Mouse (Mus musculus) heart, postnatal 25 days (tissue): ENCODE measurements around the gene Gm3285. TPM values are rescaled to one million over a fixed set of nuclear protein-coding genes. Genes with fewer than 3 reads are reported as not detected.

Source experiments
- DNase-seq: peaks from one replicate; pipeline ENCODE4 v3.0.0; 2022; ENCODE audit warnings: low spot score
- intact Hi-C: fragments of 180-260 bp; cut with DNase I; formaldehyde crosslinking; loops from one replicate; pipeline ENCODE4 v1.15.1; 2025
- total RNA-seq, 2 experiments: library from RNA; stranded (reverse); gene quantifications; 2 replicates each; pipeline ENCODE4 v1.2.3; 2021

Gene Gm3285
- total RNA-seq, 2 experiments from 2014 or later, result not detected

- intact Hi-C loops, result no loop called here
- no peak for DNase-seq
Observed at GRCm38 (mm10) chr10:77890987-77891565, 29.3 kb downstream of the Gm3285 start.

GRCm38 (mm10) chr10:77895562-77895961 is 33.8 kb downstream of the Gm3285 start:
- intact Hi-C loops, result no loop called here
- DNase-seq, result no peak

GRCm38 (mm10) chr10:77900126-77900525 is 38.4 kb downstream of the Gm3285 start:
- DNase-seq, result no peak
- intact Hi-C loops, result no loop called here

GRCm38 (mm10) chr10:77900903-77901818 is 39.4 kb downstream of the Gm3285 start:
- intact Hi-C loops, result no loop called here
- DNase-seq, result no peak

- intact Hi-C loops, result no loop called here
- DNase-seq, result no peak
Observed at GRCm38 (mm10) chr10:77901871-77902210, 40.1 kb downstream of the Gm3285 start.

- DNase-seq, result no peak
- intact Hi-C loops, result no loop called here
Observed at GRCm38 (mm10) chr10:77902211-77902893, 40.6 kb downstream of the Gm3285 start, which contains the start of gene Lrrc3. Gene Lrrc3 (minus strand): TSS chr10:77902536.

GRCm38 (mm10) chr10:77902894-77903715 is 41.3 kb downstream of the Gm3285 start:
- DNase-seq, result no peak
- intact Hi-C loops, result no loop called here

Other genes starting within 250 kb of the Gm3285 start
- 10 to 100 TPM; 66.7 to 68.4 TPM for gene Ube2g2, start 239.7 kb upstream of the Gm3285 start, total RNA-seq
- gene Tspear, start 175.4 kb upstream of the Gm3285 start, total RNA-seq, result not detected
- gene Gm19402, start 171.2 kb upstream of the Gm3285 start, total RNA-seq, result not detected
- gene Gm9508, start 164.7 kb upstream of the Gm3285 start, total RNA-seq, result not detected
- not detected for gene Gm10272, start 155.3 kb upstream of the Gm3285 start, total RNA-seq
- gene Gm10024, start 150.5 kb upstream of the Gm3285 start, total RNA-seq, result not detected
- gene Gm10142, start 146.2 kb upstream of the Gm3285 start, total RNA-seq, result not detected
- not detected for gene Krtap12-1, start 141.4 kb upstream of the Gm3285 start, total RNA-seq
- not detected for gene Gm10100, start 135.5 kb upstream of the Gm3285 start, total RNA-seq
- gene Gm18596, start 119.3 kb upstream of the Gm3285 start, total RNA-seq, result not detected
- not detected for gene Gm9736, start 110.6 kb upstream of the Gm3285 start, total RNA-seq
- not detected for gene Gm3233, start 102.3 kb upstream of the Gm3285 start, total RNA-seq
- not detected for gene Gm3238, start 90.7 kb upstream of the Gm3285 start, total RNA-seq
- not detected for gene Gm7138, start 85.0 kb upstream of the Gm3285 start, total RNA-seq
- gene Gm3250, start 79.4 kb upstream of the Gm3285 start, total RNA-seq, result not detected
- not detected for gene Gm7137, start 73.8 kb upstream of the Gm3285 start, total RNA-seq
- gene Gm9639, start 66.9 kb upstream of the Gm3285 start, total RNA-seq, result not detected
- gene Gm19668, start 62.8 kb upstream of the Gm3285 start, total RNA-seq, result not detected
- not detected for gene Gm9507, start 50.1 kb upstream of the Gm3285 start, total RNA-seq
- not detected for gene Gm2696, start 47.3 kb upstream of the Gm3285 start, total RNA-seq
- not detected for gene Krtap10-4, start 34.9 kb upstream of the Gm3285 start, total RNA-seq
- gene Krtap10-10, start 26.0 kb upstream of the Gm3285 start, total RNA-seq, result not detected
- not detected for gene Gm36176, start 15.2 kb upstream of the Gm3285 start, total RNA-seq
- not detected for gene Gm10318, start 9.1 kb upstream of the Gm3285 start, total RNA-seq
- under 1 TPM; 0.65 to 0.73 TPM for gene Lrrc3, start 40.6 kb downstream of the Gm3285 start, total RNA-seq
- gene Trpm2, start 108.6 kb downstream of the Gm3285 start, total RNA-seq, result under 1 TPM; 0.55 to 0.56 TPM
- gene 1810043G02Rik, start 116.5 kb downstream of the Gm3285 start, total RNA-seq, result 10 to 100 TPM in 1 of 2 experiments, 1 to 10 TPM in 1; 9.7 to 11.1 TPM
- gene Pfkl, start 148.1 kb downstream of the Gm3285 start, total RNA-seq, result 100 to 1,000 TPM; 106 to 115 TPM
- gene Dnmt3l, start 180.0 kb downstream of the Gm3285 start, total RNA-seq, result under 1 TPM in 1 of 2 experiments, not detected in 1; 0.22 TPM
- not detected for gene Aire, start 181.6 kb downstream of the Gm3285 start, total RNA-seq
- 1 to 10 TPM; 4.2 to 7.2 TPM for gene Icosl, start 207.3 kb downstream of the Gm3285 start, total RNA-seq